Mouse (Mus musculus): ENCODE results near the gene Mdk. TPM values are rescaled to one million over a fixed set of nuclear protein-coding genes. Genes with fewer than 3 reads are reported as not detected.

Gene Mdk
- polyA plus RNA-seq (2014; fragmentation: Nextera tagmentation; extraction: Ambion mirVana) = 960 and 984 TPM in 2 replicates

- 2% methylated on average over 16 of the region's 16 CpGs for WGBS
- peak within 1 kb of the TSS; percentile 99 for H3K9ac ChIP-seq (ENCODE audit: low read depth, low read length)
- H3K36me3 ChIP-seq (ENCODE audit: control insufficient read depth, insufficient read depth, low read length) = 0 out of 2 replicates have a peak, but pooled peaks cover 1% of the 10 kb centered on the region
- H3K4me1 ChIP-seq (replicated peaks; ENCODE audit: control insufficient read depth, insufficient read depth, low read length) = peaks cover 10% of the 10 kb centered on the region; the same call in 1 of the 2 replicates
- peak within 1 kb of the TSS; percentile 88 for H3K4me3 ChIP-seq (ENCODE audit: low read depth, low read length)
- H3K9me3 ChIP-seq (ENCODE audit: control insufficient read depth, low read length) = no peaks in the 10 kb centered on the region
- H3K27me3 ChIP-seq (ENCODE audit: control insufficient read depth, insufficient read depth, low read length) = no peaks in the 10 kb centered on the region
- ATAC-seq (ENCODE audit: low FRiP score) = peak; percentile 19
- peak; percentile 69 for DNase-seq (ENCODE audit: low spot score)
- H3K4me2 ChIP-seq (replicated peaks; ENCODE audit: low read depth, low read length) = peak within 1 kb of the TSS; percentile 91
- H3K27ac ChIP-seq (ENCODE audit: low read depth, low read length) = peak within 1 kb of the TSS; percentile 96
Measured at GRCm38 (mm10) chr2:91932160-91932711, at the start of gene Mdk. Mdk (minus strand) TSS chr2:91932297.

- peaks cover 20% of the 10 kb centered on the region for H3K27me3 ChIP-seq (ENCODE audit: control insufficient read depth, insufficient read depth, low read length)
- H3K27ac ChIP-seq (ENCODE audit: low read depth, low read length) = no peak overlapping the region
- DNase-seq (ENCODE audit: low spot score) (no peak), ATAC-seq (ENCODE audit: low FRiP score) (no peak)
- no peak overlapping the region for H3K4me2 ChIP-seq (replicated peaks; ENCODE audit: low read depth, low read length)
- H3K36me3 ChIP-seq (ENCODE audit: control insufficient read depth, insufficient read depth, low read length) = no peaks in the 10 kb centered on the region
- no peak overlapping the region for H3K9ac ChIP-seq (ENCODE audit: low read depth, low read length)
- H3K4me3 ChIP-seq (ENCODE audit: low read depth, low read length) = no peak overlapping the region
- peaks cover 11% of the 10 kb centered on the region for H3K4me1 ChIP-seq (replicated peaks; ENCODE audit: control insufficient read depth, insufficient read depth, low read length)
- no peaks in the 10 kb centered on the region for H3K9me3 ChIP-seq (ENCODE audit: control insufficient read depth, low read length)
- 23% methylated on average over 5 of the region's 5 CpGs for WGBS
Measured at GRCm38 (mm10) chr2:91980830-91981229, 48.7 kb upstream of the Mdk start.

- Histone ChIP-seq H3K9me3 (ENCODE audit: control insufficient read depth, low read length) (no peaks in the 10 kb centered on the region), H3K4me1 (replicated peaks; ENCODE audit: control insufficient read depth, insufficient read depth, low read length) (peaks cover 13% of the 10 kb centered on the region), H3K27me3 (ENCODE audit: control insufficient read depth, insufficient read depth, low read length) (peaks cover 26% of the 10 kb centered on the region), H3K4me3 (ENCODE audit: low read depth, low read length) (no peak overlapping the region), H3K27ac (ENCODE audit: low read depth, low read length) (no peak overlapping the region), H3K4me2 (replicated peaks; ENCODE audit: low read depth, low read length) (no peak overlapping the region), H3K9ac (ENCODE audit: low read depth, low read length) (no peak overlapping the region), H3K36me3 (ENCODE audit: control insufficient read depth, insufficient read depth, low read length) (no peaks in the 10 kb centered on the region)
- WGBS = 13% methylated on average over 4 of the region's 4 CpGs
- ATAC-seq (ENCODE audit: low FRiP score) = peak; percentile 25; the same call in 1 of the 2 replicates
- no peak for DNase-seq (ENCODE audit: low spot score)
Measured at GRCm38 (mm10) chr2:91980245-91980644, 48.1 kb upstream of the Mdk start.

- H3K36me3 ChIP-seq (ENCODE audit: control insufficient read depth, insufficient read depth, low read length) = no peaks in the 10 kb centered on the region
- H3K9ac ChIP-seq (ENCODE audit: low read depth, low read length) = no peak overlapping the region
- peaks cover 12% of the 10 kb centered on the region for H3K4me1 ChIP-seq (replicated peaks; ENCODE audit: control insufficient read depth, insufficient read depth, low read length)
- H3K27ac ChIP-seq (ENCODE audit: low read depth, low read length) = no peak overlapping the region
- WGBS = 26% methylated on average over 2 of the region's 2 CpGs
- no peaks in the 10 kb centered on the region for H3K9me3 ChIP-seq (ENCODE audit: control insufficient read depth, low read length)
- ATAC-seq (ENCODE audit: low FRiP score) = no peak
- peaks cover 41% of the 10 kb centered on the region for H3K27me3 ChIP-seq (ENCODE audit: control insufficient read depth, insufficient read depth, low read length)
- no peak overlapping the region for H3K4me2 ChIP-seq (replicated peaks; ENCODE audit: low read depth, low read length)
- DNase-seq (ENCODE audit: low spot score) = no peak
- H3K4me3 ChIP-seq (ENCODE audit: low read depth, low read length) = no peak overlapping the region
Measured at GRCm38 (mm10) chr2:91978547-91978946, 46.5 kb upstream of the Mdk start.

DNA sequence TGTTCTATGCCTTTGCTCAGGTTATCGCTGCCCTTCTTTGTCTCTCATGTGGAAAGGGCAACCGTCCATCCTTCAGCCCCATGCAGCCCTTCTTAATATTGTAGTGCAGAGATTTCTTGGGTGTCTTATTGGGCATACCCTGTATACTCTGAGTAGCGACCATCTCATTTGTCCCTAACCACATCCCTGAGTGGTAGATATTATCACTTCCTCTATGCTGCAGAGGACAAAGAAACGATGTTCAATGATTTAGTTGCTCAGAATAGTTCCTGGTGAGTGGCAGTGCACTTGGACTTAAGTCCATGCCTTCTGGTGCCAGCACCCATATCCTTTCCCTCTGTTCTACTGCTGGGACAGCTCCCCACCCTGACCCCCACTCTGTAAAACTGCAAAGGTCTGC lies 45.9 kb upstream of the Mdk start:
- ATAC-seq (ENCODE audit: low FRiP score) (no peak), DNase-seq (ENCODE audit: low spot score) (no peak)
- no peak overlapping the region for H3K27ac ChIP-seq (ENCODE audit: low read depth, low read length)
- no peak overlapping the region for H3K4me2 ChIP-seq (replicated peaks; ENCODE audit: low read depth, low read length)
- no peak overlapping the region for H3K4me3 ChIP-seq (ENCODE audit: low read depth, low read length)
- H3K9me3 ChIP-seq (ENCODE audit: control insufficient read depth, low read length) = no peaks in the 10 kb centered on the region
- H3K36me3 ChIP-seq (ENCODE audit: control insufficient read depth, insufficient read depth, low read length) = no peaks in the 10 kb centered on the region
- H3K27me3 ChIP-seq (ENCODE audit: control insufficient read depth, insufficient read depth, low read length) = peaks cover 43% of the 10 kb centered on the region
- 88% methylated on average over 4 of the region's 4 CpGs for WGBS
- no peak overlapping the region for H3K9ac ChIP-seq (ENCODE audit: low read depth, low read length)
- peaks cover 12% of the 10 kb centered on the region for H3K4me1 ChIP-seq (replicated peaks; ENCODE audit: control insufficient read depth, insufficient read depth, low read length)

- ATAC-seq (ENCODE audit: low FRiP score) = peak; percentile 30; the same call in 1 of the 2 replicates
- DNase-seq (ENCODE audit: low spot score) = peak; percentile 54
- Histone ChIP-seq H3K36me3 (ENCODE audit: control insufficient read depth, insufficient read depth, low read length) (no peaks in the 10 kb centered on the region), H3K9me3 (ENCODE audit: control insufficient read depth, low read length) (no peaks in the 10 kb centered on the region), H3K27ac (ENCODE audit: low read depth, low read length) (no peak within 1 kb of the TSS), H3K9ac (ENCODE audit: low read depth, low read length) (peak within 1 kb of the TSS; percentile 42), H3K4me1 (replicated peaks; ENCODE audit: control insufficient read depth, insufficient read depth, low read length) (peaks cover 16% of the 10 kb centered on the region), H3K4me2 (replicated peaks; ENCODE audit: low read depth, low read length) (peak within 1 kb of the TSS; percentile 72), H3K27me3 (ENCODE audit: control insufficient read depth, insufficient read depth, low read length) (peaks cover 43% of the 10 kb centered on the region), H3K4me3 (ENCODE audit: low read depth, low read length) (peak within 1 kb of the TSS; percentile 38)
- WGBS = 1% methylated on average over 70 of the region's 79 CpGs
Measured at GRCm38 (mm10) chr2:91975581-91976541, 43.8 kb upstream of the Mdk start, which contains the start of gene Dgkz. Dgkz (minus strand) TSS chr2:91975864.

- ATAC-seq (ENCODE audit: low FRiP score) (no peak), DNase-seq (ENCODE audit: low spot score) (no peak)
- H3K9ac ChIP-seq (ENCODE audit: low read depth, low read length) = no peak overlapping the region
- no peak overlapping the region for H3K4me2 ChIP-seq (replicated peaks; ENCODE audit: low read depth, low read length)
- H3K9me3 ChIP-seq (ENCODE audit: control insufficient read depth, low read length) = no peaks in the 10 kb centered on the region
- H3K36me3 ChIP-seq (ENCODE audit: control insufficient read depth, insufficient read depth, low read length) = no peaks in the 10 kb centered on the region
- H3K27me3 ChIP-seq (ENCODE audit: control insufficient read depth, insufficient read depth, low read length) = peaks cover 42% of the 10 kb centered on the region
- WGBS = 22% methylated on average over 7 of the region's 7 CpGs
- H3K27ac ChIP-seq (ENCODE audit: low read depth, low read length) = no peak overlapping the region
- H3K4me1 ChIP-seq (replicated peaks; ENCODE audit: control insufficient read depth, insufficient read depth, low read length) = peaks cover 16% of the 10 kb centered on the region
- no peak overlapping the region for H3K4me3 ChIP-seq (ENCODE audit: low read depth, low read length)
Measured at GRCm38 (mm10) chr2:91973416-91974135, 41.5 kb upstream of the Mdk start.

DNA sequence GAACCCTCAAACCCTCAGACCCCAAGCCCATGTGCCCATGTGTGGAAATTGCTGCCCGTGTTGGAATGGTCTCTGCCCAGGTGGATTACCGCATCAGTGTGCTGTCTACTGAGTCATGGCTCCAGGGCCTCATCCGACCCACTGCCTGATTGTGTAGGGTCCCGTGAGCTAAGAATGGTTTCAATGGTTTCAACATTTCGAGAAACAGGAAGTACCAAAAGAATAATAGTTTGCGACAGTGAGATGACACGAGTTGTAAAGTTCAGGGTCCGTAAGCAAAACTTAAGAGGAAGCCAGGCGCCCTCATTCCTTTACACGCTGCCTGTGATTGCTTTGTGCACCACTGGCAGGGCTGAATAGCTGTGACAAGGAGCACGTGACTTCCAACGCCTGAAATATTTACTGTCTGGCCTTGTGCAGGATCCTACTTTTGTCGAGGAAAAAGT lies 40.0 kb upstream of the Mdk start:
- DNase-seq (ENCODE audit: low spot score) (no peak), ATAC-seq (ENCODE audit: low FRiP score) (0 out of 2 replicates have a peak, but pooled peaks have one; percentile 36)
- peaks cover 36% of the 10 kb centered on the region for H3K27me3 ChIP-seq (ENCODE audit: control insufficient read depth, insufficient read depth, low read length)
- H3K36me3 ChIP-seq (ENCODE audit: control insufficient read depth, insufficient read depth, low read length) = no peaks in the 10 kb centered on the region
- WGBS = 39% methylated on average over 13 of the region's 13 CpGs
- no peak overlapping the region for H3K4me2 ChIP-seq (replicated peaks; ENCODE audit: low read depth, low read length)
- H3K4me1 ChIP-seq (replicated peaks; ENCODE audit: control insufficient read depth, insufficient read depth, low read length) = peaks cover 14% of the 10 kb centered on the region
- no peaks in the 10 kb centered on the region for H3K9me3 ChIP-seq (ENCODE audit: control insufficient read depth, low read length)
- H3K4me3 ChIP-seq (ENCODE audit: low read depth, low read length) = no peak overlapping the region
- no peak overlapping the region for H3K9ac ChIP-seq (ENCODE audit: low read depth, low read length)
- no peak overlapping the region for H3K27ac ChIP-seq (ENCODE audit: low read depth, low read length)

Data from hindbrain, embryonic 11.5 days (tissue).